Comparison of ENCODE assay signal across 11 mouse cellular contexts in the genomic region with DNA sequence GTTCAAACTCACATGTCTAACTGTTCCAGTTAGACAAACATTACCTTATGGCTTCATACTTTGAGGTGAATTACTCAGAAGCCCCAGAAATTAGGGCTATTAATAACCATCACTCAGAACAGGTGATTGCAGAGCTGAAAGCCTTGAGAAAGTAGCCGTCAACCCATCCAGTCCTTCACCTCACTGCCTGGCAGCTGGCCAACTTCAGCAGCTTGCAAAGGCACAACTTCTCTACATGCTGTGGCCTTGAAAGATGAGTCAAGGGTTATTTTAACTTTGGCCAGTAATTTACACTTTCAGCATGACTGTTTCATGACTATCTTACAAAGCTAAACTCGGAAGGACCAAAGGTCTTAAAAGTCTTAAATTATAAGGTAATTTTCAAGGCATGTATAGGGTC. TPM values are rescaled to one million over a fixed set of nuclear protein-coding genes. Genes with fewer than 3 reads are reported as not detected.
DNase-seq lines count a peak whose midpoint lies in the region; ATAC-seq and TF ChIP-seq lines count a peak whose summit lies in the region.
"Not testable (repeated sequence)": the region's sequence is repeated elsewhere in the genome, so short reads cannot be mapped to it uniquely, and the experiment has no call there.
"Had no signal": no experiment of that assay in that cellular context is flagged by ENCODE, and none has a peak within 500 bp of the region (broad histone marks: within the 10 kb centered on the region; RNA-seq: fewer than 3 reads in every experiment).

No protein-coding gene starts in this region.

- H3K27me3 ChIP-seq in cerebellum, adult 2 months (ENCODE audit: control insufficient read depth, insufficient read depth, low read length); heart, postnatal 0 days (ENCODE audit: control insufficient read depth, insufficient read depth, low read length); lung, embryonic 14.5 days (ENCODE audit: insufficient read depth, low read length): not testable (repeated sequence)

- not testable (repeated sequence) for H3K9me3 ChIP-seq in heart, postnatal 0 days (replicated peaks; ENCODE audit: control insufficient read depth, low read length); lung, embryonic 14.5 days (ENCODE audit: low read depth, low read length)

- not testable (repeated sequence) for ATAC-seq in heart, postnatal 0 days (ENCODE audit: insufficient read depth, low read depth); lung, embryonic 14.5 days (ENCODE audit: insufficient read depth)

- TF ChIP-seq CTCF in cerebellum, adult 2 months (IDR thresholded peaks at IDR 0.05; ENCODE audit: borderline replicate concordance, insufficient read depth, low read depth, low read length); heart, postnatal 0 days (IDR thresholded peaks at IDR 0.05; ENCODE audit: low read depth); lung, embryonic 14.5 days (IDR thresholded peaks at IDR 0.05; ENCODE audit: low read depth): not testable (repeated sequence)

- H3K36me3 ChIP-seq in heart, postnatal 0 days (replicated peaks; ENCODE audit: control insufficient read depth, insufficient read depth, low read length); lung, embryonic 14.5 days (ENCODE audit: insufficient read depth): not testable (repeated sequence)

- H3K9ac ChIP-seq in heart, postnatal 0 days (replicated peaks; ENCODE audit: low read depth, low read length); lung, embryonic 14.5 days: not testable (repeated sequence)

- not testable (repeated sequence) for H3K4me3 ChIP-seq in cerebellum, adult 2 months (replicated peaks; ENCODE audit: insufficient read depth, low read depth, low read length); heart, postnatal 0 days (ENCODE audit: low read depth, low read length); lung, embryonic 14.5 days (ENCODE audit: low read depth, low read length)

- H3K27ac ChIP-seq in cerebellum, adult 2 months (ENCODE audit: insufficient read depth, low read length); heart, postnatal 0 days (ENCODE audit: low read depth); lung, embryonic 14.5 days (ENCODE audit: low read depth): not testable (repeated sequence)

- TF ChIP-seq EP300 in heart, postnatal 0 days (IDR thresholded peaks at IDR 0.05; ENCODE audit: low read depth): not testable (repeated sequence)

- not testable (repeated sequence) for H3K4me2 ChIP-seq in heart, postnatal 0 days (ENCODE audit: low read depth, low read length); lung, embryonic 14.5 days

- WGBS in cerebellum, adult 2 months: 6% methylated on average over 2 of the region's 2 CpGs
- 24% methylated on average over 2 of the region's 2 CpGs for WGBS in heart, postnatal 0 days
- 26% methylated on average over 2 of the region's 2 CpGs for WGBS in lung, embryonic 14.5 days

- peak; percentile 38 for DNase-seq in 3T3-L1 (ENCODE audit: low read depth, low spot score)
- peak; percentile 74 for DNase-seq in adrenal gland, postnatal 10 days
- peak; percentile 71 to 83 for DNase-seq in cerebellum, adult 2 months
- peak; percentile 62 for DNase-seq in gastrocnemius, adult 18-20 months (ENCODE audit: low spot score)
- DNase-seq in heart, postnatal 0 days (ENCODE audit: low spot score): peak; percentile 49
- peak; percentile 32 for DNase-seq in kidney, adult 9 months
- DNase-seq in lung, embryonic 14.5 days: peak; percentile 39
- peak; percentile 79 for DNase-seq in skeletal muscle tissue, adult 2 months (ENCODE audit: low read depth, low spot score)

- not testable (repeated sequence) for TF ChIP-seq POLR2A in cerebellum, adult 2 months (IDR thresholded peaks at IDR 0.05; ENCODE audit: borderline replicate concordance, insufficient read depth, low read length)

- not testable (repeated sequence) for H3K4me1 ChIP-seq in cerebellum, adult 2 months (ENCODE audit: control insufficient read depth, insufficient read depth, low read length); heart, postnatal 0 days (ENCODE audit: control insufficient read depth, insufficient read depth); lung, embryonic 14.5 days (ENCODE audit: insufficient read depth)

RNA-seq across cellular contexts. Expression of a gene that starts 59.3 kb away (rescaled TPM):
- 10 to 100 TPM; 73.5 to 90.4 TPM for total RNA-seq in adrenal gland, postnatal 10 days (2021)
- polyA plus RNA-seq in cerebellum, adult 2 months (2012; rRNA removed): 0.06 and 0.10 TPM in 2 replicates
- total RNA-seq in gastrocnemius, adult 18-20 months (2021): 10 to 100 TPM; 47.4 to 53.0 TPM
- 83.2 and 87.1 TPM in 2 replicates for total RNA-seq in heart, postnatal 0 days (2014; rRNA removed; ENCODE audit: low replicate concordance)
- polyA plus RNA-seq in heart, postnatal 0 days (2015; fragmentation: Nextera tagmentation; extraction: Ambion mirVana): 52.5 and 58.1 TPM in 2 replicates
- polyA plus RNA-seq in lung, embryonic 14.5 days (2014; fragmentation: Nextera tagmentation; extraction: Ambion mirVana): 1.3 and 2.3 TPM in 2 replicates
- polyA plus RNA-seq: forebrain, embryonic 15.5 days; macrophage; midbrain, embryonic 13.5 days had no signal
